Mouse (Mus musculus): ENCODE results near the gene Lrrc4c. TPM values are rescaled to one million over a fixed set of nuclear protein-coding genes. Genes with fewer than 3 reads are reported as not detected.

The Lrrc4c gene
- total RNA-seq, 2 experiments from 2014 or later, result 109 to 124 TPM

GRCm38 (mm10) chr2:97466243-97466793, 1148.3 kb downstream of the Lrrc4c start:
- DNase-seq (ENCODE audit: low spot score in 2 of 2), result peak; percentile 91 to 96

- DNase-seq (ENCODE audit: low spot score in 2 of 2), result peak; percentile 46 to 61
Observed at GRCm38 (mm10) chr2:97467031-97467549, 1149.1 kb downstream of the Lrrc4c start.

- DNase-seq (ENCODE audit: low spot score in 2 of 2), result no peak
Observed at GRCm38 (mm10) chr2:97467664-97468063, 1149.7 kb downstream of the Lrrc4c start.

GRCm38 (mm10) chr2:97468372-97468771, 1150.4 kb downstream of the Lrrc4c start:
- DNase-seq (ENCODE audit: low spot score in 2 of 2), result peak in 1 of 2 experiments; percentile 55

DNA sequence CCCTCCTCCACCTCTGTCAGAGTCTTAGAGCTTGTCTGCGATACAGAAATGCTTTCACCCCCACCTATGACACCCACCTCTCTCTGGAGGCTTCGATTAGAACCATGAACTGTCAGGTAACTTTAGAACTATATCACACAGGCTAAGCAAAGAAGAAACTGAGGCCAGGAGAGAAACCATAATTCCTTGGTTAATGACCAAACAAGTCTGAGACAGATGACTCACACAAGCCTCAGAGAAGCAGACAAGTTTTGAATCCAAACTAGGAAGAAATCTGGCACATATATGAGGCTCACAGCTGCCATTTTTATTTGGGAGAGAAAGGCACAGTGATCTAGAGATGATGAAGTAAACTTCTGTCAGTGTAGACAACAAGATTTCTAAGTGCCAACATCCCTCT, 1151.4 kb downstream of the Lrrc4c start:
- no peak for DNase-seq (ENCODE audit: low spot score in 2 of 2)

- no peak for DNase-seq (ENCODE audit: low spot score in 2 of 2)
Observed at GRCm38 (mm10) chr2:97478175-97478924, 1160.4 kb downstream of the Lrrc4c start.

GRCm38 (mm10) chr2:97478925-97479298, 1160.9 kb downstream of the Lrrc4c start:
- DNase-seq (ENCODE audit: low spot score in 2 of 2), result peak in 1 of 2 experiments; percentile 48

DNA sequence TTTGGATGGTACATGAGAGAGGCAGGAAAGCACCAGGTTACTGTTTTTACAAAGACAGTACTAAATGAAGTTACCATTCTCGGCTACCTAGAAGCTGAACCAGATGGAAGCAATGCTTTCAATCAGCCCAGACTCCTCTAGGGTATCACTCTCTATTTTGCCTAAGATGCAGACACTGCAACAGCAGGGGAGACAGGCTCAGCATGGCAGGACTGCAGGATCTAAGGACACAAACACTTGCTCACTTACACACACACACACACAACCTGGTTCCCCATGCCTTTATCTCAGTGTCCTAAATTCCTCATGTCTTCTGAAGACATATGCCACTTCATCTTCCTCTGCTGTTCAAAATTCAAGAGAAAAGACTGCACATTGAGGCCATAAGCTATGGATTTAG, 1167.0 kb downstream of the Lrrc4c start:
- DNase-seq (ENCODE audit: low spot score in 2 of 2), result no peak

DNA sequence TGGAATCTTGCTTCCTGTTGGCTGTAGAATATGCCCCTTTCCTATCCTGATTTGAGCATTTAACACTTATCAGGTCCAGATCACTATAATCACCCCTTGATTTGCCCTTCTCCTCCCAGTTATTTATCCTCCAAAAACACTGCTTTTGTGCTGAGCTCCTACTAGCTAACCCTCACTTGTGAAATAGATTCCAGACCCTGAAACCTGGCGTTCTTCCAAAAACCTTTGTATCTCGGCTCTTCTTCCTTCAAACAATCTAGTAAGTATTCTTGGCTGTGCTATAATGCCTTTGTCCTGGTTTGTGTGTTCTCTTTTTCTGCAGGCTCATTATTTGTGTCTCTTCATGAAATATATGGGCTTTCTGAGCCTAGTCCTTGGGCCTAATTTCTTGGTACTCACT, 1167.6 kb downstream of the Lrrc4c start:
- no peak for DNase-seq (ENCODE audit: low spot score in 2 of 2)

DNA sequence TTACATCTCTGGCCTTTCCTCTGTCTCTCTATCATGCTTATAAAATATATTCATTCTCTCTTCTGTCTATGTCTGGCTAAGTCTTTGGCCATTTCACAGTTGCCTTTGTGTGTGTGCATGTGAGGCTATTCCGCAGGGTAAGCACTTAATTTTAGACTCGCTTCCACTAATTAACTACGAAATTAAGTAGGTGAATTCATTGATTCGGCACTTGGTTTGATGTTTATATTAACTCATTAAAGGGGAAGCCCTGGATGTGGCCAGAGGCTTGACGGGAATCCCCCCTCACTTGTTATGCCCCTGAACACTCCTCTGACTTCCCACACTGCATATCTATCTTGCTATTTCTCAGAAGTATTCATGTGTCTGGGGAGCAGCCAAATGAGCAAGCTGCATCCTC, 1169.6 kb downstream of the Lrrc4c start:
- DNase-seq (ENCODE audit: low spot score in 2 of 2), result no peak

DNA sequence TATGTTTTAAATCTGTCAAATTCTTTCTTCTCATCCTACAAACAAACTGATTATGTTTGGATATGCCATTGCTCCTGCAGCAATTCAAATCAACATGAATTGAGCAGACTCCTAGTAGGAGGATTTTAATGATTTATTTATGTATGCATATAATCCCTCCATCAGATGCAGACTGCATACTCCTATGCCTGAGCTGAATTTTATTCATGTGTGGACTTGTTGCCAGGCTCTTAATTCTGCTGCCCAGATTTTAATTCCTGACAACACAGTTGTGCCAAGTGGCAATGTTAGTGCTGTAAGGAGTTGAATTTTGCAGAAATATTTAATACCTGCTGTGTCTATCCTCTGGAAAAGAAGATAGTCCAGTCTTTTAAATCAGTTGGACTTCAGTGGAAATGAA, 1179.1 kb downstream of the Lrrc4c start:
- no peak for DNase-seq (ENCODE audit: low spot score in 2 of 2)

GRCm38 (mm10) chr2:97502501-97502900, 1184.5 kb downstream of the Lrrc4c start:
- DNase-seq (ENCODE audit: low spot score in 2 of 2), result no peak

DNA sequence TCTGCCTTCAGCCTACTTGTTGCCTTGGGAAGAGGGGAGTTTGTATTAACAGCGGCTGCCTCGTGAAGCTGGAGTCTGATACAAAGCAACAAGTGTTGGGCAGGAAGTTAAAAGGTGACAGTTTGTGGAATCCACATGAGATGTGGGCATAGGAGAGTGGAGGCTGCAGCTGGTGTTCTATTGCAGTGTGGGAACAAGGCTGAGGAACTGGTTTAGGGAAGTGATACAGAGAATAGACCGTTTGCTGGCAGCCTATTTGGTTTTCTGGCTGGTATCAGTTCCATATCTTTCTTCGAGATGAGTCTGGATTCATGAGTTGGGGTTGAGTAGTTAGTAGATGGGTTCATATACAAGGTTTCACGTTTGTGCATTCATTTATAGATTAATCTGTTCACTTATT, 1186.9 kb downstream of the Lrrc4c start:
- DNase-seq (ENCODE audit: low spot score in 2 of 2), result no peak

DNA sequence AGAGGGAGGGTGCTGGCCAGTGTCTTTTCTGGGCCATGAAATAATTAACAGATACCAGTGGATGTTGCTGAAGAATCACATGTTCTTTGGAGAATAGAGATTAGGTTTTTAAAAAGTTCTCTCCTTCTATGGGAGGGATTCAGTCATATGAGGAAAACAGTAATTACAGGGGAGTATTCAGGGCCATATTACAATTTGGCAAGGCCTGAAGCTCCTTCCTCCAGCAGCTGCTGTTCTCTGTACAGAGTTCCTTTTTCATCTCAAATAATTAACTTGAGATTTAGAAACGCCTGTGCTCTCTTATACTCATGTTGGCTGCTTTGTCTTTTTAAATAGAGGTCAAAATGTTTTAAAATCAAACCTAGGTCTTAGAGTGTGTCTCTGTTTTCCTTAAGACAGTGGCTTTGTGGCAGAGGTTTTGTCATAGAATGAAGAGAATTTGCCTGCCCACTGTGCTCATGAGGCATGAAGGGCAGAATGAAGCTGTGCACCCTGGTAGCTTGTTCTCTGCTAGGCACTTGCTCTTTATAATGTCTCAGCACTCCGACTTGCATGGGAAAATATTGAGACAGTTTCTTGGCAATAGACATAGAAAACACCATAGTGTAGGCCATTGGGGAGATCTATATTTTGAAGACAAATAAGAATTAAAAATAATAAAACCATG, 1206.4 kb downstream of the Lrrc4c start:
- no peak for DNase-seq (ENCODE audit: low spot score in 2 of 2)

DNA sequence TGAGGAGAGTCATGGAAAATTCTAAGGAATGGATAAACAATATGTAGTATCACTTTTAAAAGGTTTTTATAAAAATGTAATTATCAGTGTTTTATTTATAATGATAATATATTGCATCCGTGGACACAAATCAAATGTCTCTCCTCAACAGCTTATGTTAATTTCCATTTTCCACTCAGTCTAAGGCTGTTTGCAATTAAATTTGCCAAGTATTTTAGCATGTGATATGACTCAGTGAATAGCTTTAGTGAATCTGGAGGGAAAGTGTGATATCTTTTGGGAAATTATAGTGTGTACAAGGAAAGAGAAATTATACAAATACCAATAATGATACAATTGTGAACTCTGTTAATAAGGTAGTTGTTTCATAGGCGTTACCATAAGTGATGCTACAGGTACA, 1207.1 kb downstream of the Lrrc4c start:
- no peak for DNase-seq (ENCODE audit: low spot score in 2 of 2)

DNA sequence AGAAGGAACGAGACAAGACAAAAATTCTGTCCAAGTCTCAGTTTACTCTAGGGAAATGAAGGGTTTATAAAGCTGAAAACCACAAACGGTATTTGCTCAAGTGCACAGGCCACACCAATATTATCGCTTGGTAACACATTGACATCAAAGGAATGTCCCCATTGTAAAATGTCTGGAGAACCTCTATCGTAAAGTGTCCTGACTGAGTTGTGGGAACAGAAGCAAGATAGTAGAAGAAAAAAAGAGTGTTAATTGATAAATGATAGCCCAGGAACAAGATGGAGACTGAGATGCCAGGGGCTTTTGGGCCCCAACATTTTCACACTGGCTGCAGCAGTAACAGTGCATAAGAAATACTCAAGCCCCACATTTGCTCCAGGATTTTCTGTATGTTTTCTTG, 1212.7 kb downstream of the Lrrc4c start:
- DNase-seq (ENCODE audit: low spot score in 2 of 2), result no peak

DNA sequence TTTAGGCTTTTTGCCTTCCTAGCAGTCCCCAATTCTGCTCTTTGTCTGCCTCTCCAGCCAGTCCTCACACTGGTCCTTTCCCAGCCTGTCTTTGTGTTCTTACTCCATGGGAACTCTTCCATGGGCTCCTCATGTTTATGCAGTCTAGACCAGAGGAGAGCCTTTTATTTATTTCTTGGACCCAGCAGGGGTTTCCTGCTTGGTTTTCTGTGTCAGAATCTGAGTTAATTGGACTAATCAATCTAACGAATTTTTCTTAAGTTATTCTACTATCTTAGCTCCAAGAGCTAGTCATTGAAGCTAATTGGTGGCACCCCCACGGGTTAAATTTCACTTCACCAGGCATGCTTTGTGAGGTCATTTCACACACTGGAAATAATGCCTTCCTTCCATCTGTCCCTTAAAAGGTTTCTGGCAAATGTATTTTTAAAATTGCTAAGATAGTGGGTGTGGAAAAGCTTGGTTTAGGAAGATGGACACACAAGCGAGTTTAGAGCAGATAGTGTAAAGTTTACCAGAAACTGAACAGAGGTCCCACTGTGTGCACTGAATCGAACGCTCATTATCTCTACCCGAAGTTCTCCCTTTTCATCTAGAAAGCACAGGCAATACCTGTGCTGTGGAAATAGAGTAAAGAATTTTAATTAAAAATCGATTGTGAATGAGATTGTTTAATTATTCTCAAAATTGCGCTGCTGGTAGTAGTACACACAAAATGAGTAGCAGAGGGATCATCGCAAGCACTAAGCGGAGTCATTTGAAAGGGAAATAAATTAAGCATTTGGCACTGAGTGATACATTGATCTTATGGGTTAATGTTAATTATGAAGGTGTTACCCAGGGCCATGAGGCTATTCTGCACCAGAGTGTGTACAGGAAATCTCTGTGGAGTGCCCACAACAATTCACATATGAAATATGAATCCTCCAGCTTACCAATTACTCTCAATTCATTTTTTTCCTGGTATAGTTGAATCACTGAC, 1226.0 kb downstream of the Lrrc4c start:
- DNase-seq (ENCODE audit: low spot score in 2 of 2), result no peak

DNA sequence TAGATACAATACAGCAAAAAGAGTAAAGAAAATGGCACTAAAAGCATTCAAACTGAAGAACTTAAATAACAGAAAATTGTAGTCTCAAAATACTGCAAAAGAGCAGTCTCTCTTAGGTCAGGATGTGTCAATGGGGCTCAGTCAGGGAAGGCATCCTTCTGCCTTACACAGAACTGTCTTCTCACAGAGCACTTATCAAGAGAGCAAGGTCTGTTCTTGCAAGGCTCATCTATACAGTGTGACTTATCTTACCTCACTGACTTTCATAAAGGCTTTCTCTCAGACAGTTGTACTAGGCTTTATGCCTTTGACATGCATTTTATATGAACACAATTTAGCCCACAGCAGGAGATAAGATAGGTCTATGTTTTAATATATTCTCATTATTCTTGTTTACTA, 1226.7 kb downstream of the Lrrc4c start:
- no peak for DNase-seq (ENCODE audit: low spot score in 2 of 2)

- DNase-seq (ENCODE audit: low spot score in 2 of 2), result no peak
Observed at GRCm38 (mm10) chr2:97545946-97546345, 1228.0 kb downstream of the Lrrc4c start.

DNA sequence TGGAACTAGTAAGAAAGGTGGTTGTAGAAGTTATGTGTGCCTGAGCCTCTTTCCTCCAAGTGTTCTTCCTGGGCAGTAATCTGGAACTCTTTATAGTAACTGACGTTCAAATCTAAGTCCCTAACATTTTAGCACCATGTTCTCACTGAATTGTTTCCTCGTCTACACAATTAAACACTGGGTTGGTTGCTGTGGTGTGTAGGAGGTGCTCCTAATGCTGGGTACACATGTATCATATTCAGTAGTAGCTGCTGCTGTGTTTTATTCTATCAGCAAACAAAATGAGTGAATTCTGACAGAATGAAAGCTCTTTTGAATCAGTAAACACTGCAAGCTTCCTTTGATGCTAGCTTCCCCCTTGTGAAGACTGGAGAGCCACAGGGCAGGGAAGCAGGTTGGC, 1246.5 kb downstream of the Lrrc4c start:
- no peak for DNase-seq (ENCODE audit: low spot score in 2 of 2)

DNA sequence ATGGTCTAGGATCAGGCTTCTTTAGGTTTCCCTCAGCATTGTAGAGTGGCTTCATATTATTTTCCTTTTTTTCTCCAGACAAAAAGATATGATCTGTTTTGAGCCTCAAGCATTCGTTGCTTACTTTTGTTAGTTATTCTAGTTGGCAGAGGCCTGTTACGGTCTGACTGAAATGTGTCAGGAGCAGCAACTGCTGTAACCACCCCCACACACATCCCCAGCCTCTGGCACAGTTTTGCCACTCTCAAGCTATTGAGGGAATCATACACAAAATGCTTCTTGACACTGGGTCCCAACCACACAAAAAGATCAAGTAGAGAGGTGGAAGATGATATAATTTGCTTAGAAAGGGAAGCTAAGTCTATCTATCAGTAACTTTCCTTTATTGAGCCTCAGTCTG, 1251.0 kb downstream of the Lrrc4c start:
- no peak for DNase-seq (ENCODE audit: low spot score in 2 of 2)
